In the genomic region with DNA sequence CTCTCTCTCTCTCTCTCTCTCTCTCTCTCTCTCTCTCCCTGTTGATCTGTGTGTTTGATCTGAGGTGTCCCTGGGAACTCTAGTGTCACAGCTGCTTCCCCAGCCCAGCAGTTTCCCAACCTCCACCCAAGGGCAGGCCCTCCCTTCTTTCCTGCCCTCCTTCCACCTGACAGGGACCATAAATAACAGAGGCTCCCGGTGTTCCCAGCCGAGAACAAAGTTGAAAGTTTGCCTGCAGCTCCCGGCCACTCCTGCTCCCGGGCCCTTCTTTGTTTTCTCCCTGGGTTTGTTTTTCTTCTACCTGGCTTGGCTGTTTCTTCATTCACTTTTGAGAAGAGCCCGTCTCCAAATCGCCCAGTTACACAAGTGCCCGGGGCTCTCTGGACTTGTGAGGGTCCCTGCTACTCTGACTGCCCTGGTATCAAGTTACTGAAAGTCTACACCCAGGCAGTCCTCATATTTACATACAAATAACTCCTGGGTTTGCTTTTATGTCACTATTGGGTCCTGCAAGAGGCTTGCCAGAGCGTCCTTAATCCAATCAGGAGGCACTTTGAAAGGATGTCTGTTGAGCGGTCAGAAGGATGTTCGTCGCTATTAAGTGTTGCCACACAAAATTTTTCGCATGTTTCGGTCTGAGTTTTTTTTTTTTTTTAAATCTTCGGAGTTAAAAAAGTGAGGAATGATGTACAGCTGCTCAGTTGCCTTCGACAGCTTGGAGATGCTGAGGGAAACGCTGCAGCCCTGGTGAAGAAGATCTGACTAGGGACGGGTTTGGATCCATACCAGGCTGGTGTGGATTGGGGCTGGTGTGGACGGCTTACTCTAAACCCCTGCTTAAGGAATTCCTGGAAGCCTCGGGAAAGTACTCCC, we compare ENCODE assay signal across 8 mouse cellular contexts.
DNase-seq lines count a peak whose midpoint lies in the region; ATAC-seq and TF ChIP-seq lines count a peak whose summit lies in the region.

No protein-coding gene starts in this region.

- WGBS in intestine, embryonic 16.5 days = 1% methylated on average over 19 of the region's 19 CpGs
- 2% methylated on average over 19 of the region's 19 CpGs for WGBS in liver, postnatal 0 days (ENCODE audit: insufficient replicate concordance)
- WGBS in stomach, embryonic 16.5 days = 3% methylated on average over 19 of the region's 19 CpGs

- TF ChIP-seq CTCF in layer of hippocampus, adult 2 months (conservative IDR thresholded peaks at IDR 0.05) = no peak
- TF ChIP-seq CTCF in liver, postnatal 0 days (IDR thresholded peaks at IDR 0.05; ENCODE audit: low read depth) = no peak

- H3K9me3 ChIP-seq in intestine, embryonic 16.5 days (ENCODE audit: control insufficient read depth, low read length) = no peaks in the 10 kb centered on the region
- no peaks in the 10 kb centered on the region for H3K9me3 ChIP-seq in liver, postnatal 0 days (ENCODE audit: low read length)
- H3K9me3 ChIP-seq in stomach, embryonic 16.5 days (replicated peaks; ENCODE audit: control insufficient read depth, low read length) = no peaks in the 10 kb centered on the region

- ATAC-seq in intestine, embryonic 16.5 days = peak; percentile 80
- peak; percentile 78 for ATAC-seq in liver, postnatal 0 days
- peak; percentile 48; the same call in 1 of the 2 replicates for ATAC-seq in stomach, embryonic 16.5 days (ENCODE audit: insufficient read depth, low FRiP score)
- ATAC-seq in monocyte, adult 5-6 weeks (replicated peaks; ENCODE audit: insufficient number of reproducible peaks, low FRiP score, low TSS enrichment, poor library complexity, severe bottlenecking) = no peak

- H3K4me1 ChIP-seq in intestine, embryonic 16.5 days (ENCODE audit: control insufficient read depth, insufficient read depth, low read length) = peaks cover 17% of the 10 kb centered on the region
- peaks cover 5% of the 10 kb centered on the region; the same call in 1 of the 2 replicates for H3K4me1 ChIP-seq in liver, postnatal 0 days (ENCODE audit: insufficient read depth)
- H3K4me1 ChIP-seq in stomach, embryonic 16.5 days (ENCODE audit: control insufficient read depth, insufficient read depth, low read length) = peaks cover 21% of the 10 kb centered on the region; the same call in 1 of the 2 replicates

- no peak for DNase-seq in layer of hippocampus, adult 2 months (ENCODE audit: low spot score in 2 of 2)
- no peak for DNase-seq in layer of hippocampus, adult 8-10 months (ENCODE audit: low spot score in 2 of 2)
- DNase-seq in heart, adult 11 months = peak; percentile 97
- peak; percentile 57 for DNase-seq in liver, postnatal 0 days
- DNase-seq in cerebellum, adult 18-20 months = no peak

- no peak overlapping the region for H3K4me3 ChIP-seq in layer of hippocampus, adult 2 months
- H3K4me3 ChIP-seq in intestine, embryonic 16.5 days (ENCODE audit: low read length) = peak overlapping the region; percentile 46
- peak overlapping the region; percentile 38 for H3K4me3 ChIP-seq in liver, postnatal 0 days (ENCODE audit: low read depth, low read length)
- peak overlapping the region; percentile 44 for H3K4me3 ChIP-seq in stomach, embryonic 16.5 days (replicated peaks; ENCODE audit: low read length)

- no peak for TF ChIP-seq EP300 in liver, postnatal 0 days (IDR thresholded peaks at IDR 0.05; ENCODE audit: low read depth)

- no peaks in the 10 kb centered on the region for H3K36me3 ChIP-seq in intestine, embryonic 16.5 days (ENCODE audit: control insufficient read depth, insufficient read depth, low read length)
- H3K36me3 ChIP-seq in liver, postnatal 0 days (replicated peaks; ENCODE audit: insufficient read depth, low read length) = no peaks in the 10 kb centered on the region
- H3K36me3 ChIP-seq in stomach, embryonic 16.5 days (ENCODE audit: control insufficient read depth, insufficient read depth, low read length) = no peaks in the 10 kb centered on the region

- peak overlapping the region; percentile 53 for H3K9ac ChIP-seq in intestine, embryonic 16.5 days (ENCODE audit: low read depth, low read length)
- H3K9ac ChIP-seq in liver, postnatal 0 days (replicated peaks) = peak overlapping the region; percentile 63
- peak overlapping the region; percentile 65 for H3K9ac ChIP-seq in stomach, embryonic 16.5 days (ENCODE audit: low read length)

- H3K27ac ChIP-seq in layer of hippocampus, adult 2 months = 0 out of 2 replicates have a peak overlapping the region, but pooled peaks have one; percentile 1
- H3K27ac ChIP-seq in intestine, embryonic 16.5 days (ENCODE audit: low read length) = peak overlapping the region; percentile 95
- peak overlapping the region; percentile 97 for H3K27ac ChIP-seq in liver, postnatal 0 days (ENCODE audit: low read depth)
- peak overlapping the region; percentile 95 for H3K27ac ChIP-seq in stomach, embryonic 16.5 days (ENCODE audit: low read length)

- H3K27me3 ChIP-seq in intestine, embryonic 16.5 days (replicated peaks; ENCODE audit: control insufficient read depth, insufficient read depth, low read length) = no peaks in the 10 kb centered on the region
- peaks cover 8% of the 10 kb centered on the region; the same call in 1 of the 2 replicates for H3K27me3 ChIP-seq in liver, postnatal 0 days (ENCODE audit: insufficient read depth, low read length)
- no peaks in the 10 kb centered on the region for H3K27me3 ChIP-seq in stomach, embryonic 16.5 days (ENCODE audit: control insufficient read depth, insufficient read depth, low read length)

- H3K4me2 ChIP-seq in intestine, embryonic 16.5 days (ENCODE audit: low read depth, low read length) = peak overlapping the region; percentile 68
- peak overlapping the region; percentile 78 for H3K4me2 ChIP-seq in liver, postnatal 0 days (ENCODE audit: low read depth, low read length)
- H3K4me2 ChIP-seq in stomach, embryonic 16.5 days (ENCODE audit: low read depth, low read length) = peak overlapping the region; percentile 61

Comparison
In these comparisons a context has a peak if more than half of its experiments do, and no peak if none do; other contexts are left out.
1. DNase-seq: peak in heart, adult 11 months (single experiment) and liver, postnatal 0 days (single experiment); none in layer of hippocampus, adult 2 months (0 of 2), layer of hippocampus, adult 8-10 months (0 of 2) and cerebellum, adult 18-20 months (0 of 2).
2. H3K27ac ChIP-seq: peak in every context shown above with its lines; median percentile 97 in liver, postnatal 0 days; 95 in intestine, embryonic 16.5 days; 95 in stomach, embryonic 16.5 days; 1 in layer of hippocampus, adult 2 months.
3. Peak in every context shown above with its lines, with median percentiles within 50 percentile points of each other: H3K4me2 ChIP-seq and H3K9ac ChIP-seq.